Mouse (Mus musculus) E14TG2a.4 (cell line): ENCODE measurements at regions not wholly inside any gene's neighbourhood (a gene's known extent, or its start where the extent isn't known, plus 50 kb on each side); places are given as distances from the start of the nearest gene placed in this dataset.

ENCODE experiments used
- H3K27me3 ChIP-seq: 2 replicates; pipeline ENCODE4 v1.6.1; 2014; ENCODE audit warnings: low read length, control low read depth; ENCODE audit not compliant: insufficient read depth
- H3K36me3 ChIP-seq: 2 replicates; pipeline ENCODE4 v1.6.1; 2014; ENCODE audit warnings: low read length, control low read depth; ENCODE audit not compliant: insufficient read depth
- H3K4me1 ChIP-seq: replicated peaks from 2 replicates; pipeline ENCODE4 v1.6.1; 2014; ENCODE audit warnings: low read depth, low read length, control low read depth
- H3K4me3 ChIP-seq: replicated peaks from 2 replicates; pipeline ENCODE4 v1.5.1; 2014; ENCODE audit warnings: mild to moderate bottlenecking, low read length
- H3K9me3 ChIP-seq: 2 replicates; pipeline ENCODE4 v1.6.1; 2014; ENCODE audit warnings: low read length, control low read depth
- CTCF ChIP-seq: conservative IDR thresholded peaks from 2 replicates; pipeline ENCODE4 v1.5.1; 2014; ENCODE audit warnings: low read length
- NANOG ChIP-seq: IDR thresholded peaks from 2 replicates; pipeline ENCODE4 v1.6.1; 2014; ENCODE audit warnings: borderline replicate concordance, low read length, mixed read lengths
- POU5F1 ChIP-seq: IDR thresholded peaks from 2 replicates; pipeline ENCODE4 v1.6.1; 2014; ENCODE audit warnings: low read length, borderline replicate concordance

DNA sequence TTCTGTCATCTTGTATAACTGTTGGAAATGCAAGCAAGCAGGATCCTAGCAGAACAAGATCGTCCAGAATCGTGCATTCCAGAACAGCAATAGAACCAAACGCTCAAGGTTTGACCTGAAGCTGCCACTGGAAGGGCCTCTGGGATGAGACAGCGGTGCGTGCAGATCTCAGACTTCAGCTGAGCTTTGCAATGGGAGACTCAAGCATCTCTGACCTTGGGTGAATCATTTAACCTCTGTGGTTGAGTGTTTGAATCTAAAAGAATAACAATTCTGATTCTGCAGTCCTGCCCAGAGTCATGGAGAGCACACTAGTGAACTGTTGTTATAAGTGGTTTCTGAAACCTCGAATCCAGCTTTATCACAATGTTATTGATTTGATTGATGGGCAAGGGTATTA lies 159.4 kb upstream of the Lef1 start:
- Histone ChIP-seq H3K27me3 (peaks cover 13% of the 10 kb centered on the region), H3K36me3 (no peaks in the 10 kb centered on the region), H3K9me3 (no peaks in the 10 kb centered on the region), H3K4me3 (no peak overlapping the region), H3K4me1 (peaks cover 12% of the 10 kb centered on the region; the same call in 1 of the 2 replicates)
- no peak for TF ChIP-seq NANOG

DNA sequence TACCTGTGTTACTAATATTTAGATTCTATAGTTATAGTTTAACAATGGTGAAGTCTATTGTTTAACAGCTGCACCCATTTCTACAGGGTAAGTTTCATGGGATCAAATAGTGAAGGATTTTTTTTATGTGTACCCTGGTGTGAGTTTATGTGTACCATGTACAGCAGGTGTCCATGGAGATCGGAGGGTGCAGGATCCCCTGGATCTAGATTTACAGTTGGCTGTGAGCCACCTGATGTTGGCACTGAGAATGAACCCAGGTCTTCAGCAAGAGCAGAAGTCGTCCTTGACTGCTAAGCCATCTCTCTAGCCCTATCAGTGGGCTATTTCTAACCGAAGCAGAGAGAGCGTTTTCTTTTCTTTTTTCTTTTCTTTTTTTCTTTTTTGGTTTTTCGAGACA lies 162.4 kb upstream of the Lef1 start:
- Histone ChIP-seq H3K36me3 (no peaks in the 10 kb centered on the region), H3K9me3 (no peaks in the 10 kb centered on the region), H3K27me3 (peaks cover 34% of the 10 kb centered on the region), H3K4me3 (no peak overlapping the region), H3K4me1 (peaks cover 18% of the 10 kb centered on the region; the same call in 1 of the 2 replicates)
- TF ChIP-seq CTCF (no peak), NANOG (no peak), POU5F1 (no peak)

DNA sequence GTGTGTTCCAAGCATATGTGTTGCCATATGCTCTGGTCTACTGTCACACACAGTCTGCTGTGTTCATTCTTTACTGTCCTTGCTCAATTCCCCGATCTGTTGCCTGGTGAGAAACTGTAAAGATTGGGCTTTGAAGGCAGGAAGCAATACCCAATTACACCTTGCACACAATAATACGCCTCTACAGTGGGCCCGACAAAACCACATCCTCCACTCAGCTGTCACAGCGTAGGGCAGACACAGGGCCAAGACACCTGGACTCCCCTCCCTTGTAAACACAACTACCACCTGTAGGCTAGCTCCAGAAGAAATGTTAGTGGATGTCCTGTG lies 163.0 kb upstream of the Lef1 start:
- no peaks in the 10 kb centered on the region for H3K36me3 ChIP-seq
- peaks cover 18% of the 10 kb centered on the region; the same call in 1 of the 2 replicates for H3K4me1 ChIP-seq
- H3K9me3 ChIP-seq: no peaks in the 10 kb centered on the region
- H3K4me3 ChIP-seq: no peak overlapping the region
- peaks cover 34% of the 10 kb centered on the region for H3K27me3 ChIP-seq
- TF ChIP-seq NANOG: no peak
- TF ChIP-seq CTCF: no peak
- no peak for TF ChIP-seq POU5F1

DNA sequence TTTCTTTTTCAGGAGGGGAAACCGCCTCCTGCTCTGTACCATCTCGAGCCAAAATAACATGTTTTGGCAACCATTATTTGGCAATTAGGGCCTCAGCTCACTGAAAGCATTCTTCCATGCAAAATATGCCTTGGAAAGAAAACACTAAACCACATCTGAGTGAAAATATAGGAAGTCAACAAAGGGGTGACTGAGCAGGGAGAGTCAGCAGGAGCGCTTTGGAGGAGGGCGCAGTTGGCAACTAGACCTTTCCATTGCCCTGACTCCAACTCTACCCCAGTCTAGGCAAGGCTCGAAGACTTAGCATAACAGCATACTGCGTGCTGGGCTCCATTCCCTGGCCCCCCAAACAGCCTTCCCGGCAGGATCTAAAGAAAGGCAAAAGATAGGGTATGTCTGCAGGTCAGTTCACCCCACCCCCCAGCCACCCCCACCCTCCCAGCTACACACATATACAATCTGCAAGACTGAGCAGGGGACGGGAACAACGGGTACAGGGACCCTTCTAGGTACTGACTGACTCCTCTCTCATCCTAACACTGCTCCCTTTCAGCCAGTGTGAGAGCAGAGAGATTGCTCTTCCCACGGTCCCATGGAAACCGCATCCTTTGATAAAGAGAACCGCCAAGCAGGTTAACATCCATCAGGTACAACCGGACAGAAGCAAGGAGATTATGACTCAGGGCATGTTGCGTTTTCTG lies 163.5 kb upstream of the Lef1 start:
- TF ChIP-seq POU5F1 (no peak), CTCF (no peak), NANOG (no peak)
- Histone ChIP-seq H3K36me3 (no peaks in the 10 kb centered on the region), H3K4me3 (peak overlapping the region; percentile 70), H3K27me3 (peaks cover 34% of the 10 kb centered on the region), H3K9me3 (no peaks in the 10 kb centered on the region), H3K4me1 (peaks cover 18% of the 10 kb centered on the region; the same call in 1 of the 2 replicates)

DNA sequence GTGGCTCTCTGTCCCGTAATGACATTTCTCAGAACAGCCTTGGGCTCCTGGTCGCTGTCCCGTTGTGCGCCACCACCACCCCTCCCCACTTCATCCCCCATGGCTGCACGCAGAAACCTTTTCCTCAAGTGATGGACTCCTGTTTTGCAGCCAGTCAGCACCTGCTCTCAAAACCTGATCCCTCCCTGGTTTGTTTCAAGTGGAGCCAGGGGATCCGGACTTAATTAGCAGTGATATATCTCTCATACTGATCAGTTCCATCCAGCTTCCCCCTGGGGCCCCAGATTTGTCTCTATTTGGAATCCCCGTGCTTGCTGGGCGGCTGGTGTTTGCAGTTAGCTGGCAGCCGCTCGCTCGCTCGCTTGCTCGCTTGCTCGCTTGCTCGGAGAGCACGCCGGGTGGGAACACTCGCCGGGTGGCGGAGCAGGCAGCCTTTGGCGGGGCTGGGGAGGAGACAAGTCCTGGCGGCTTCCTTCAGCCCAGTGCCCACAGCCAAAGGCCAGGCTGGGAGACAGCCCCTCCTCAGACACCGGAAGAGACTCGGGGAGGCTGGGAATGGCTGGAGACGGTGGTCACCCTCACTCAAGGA lies 164.3 kb upstream of the Lef1 start:
- peaks cover 34% of the 10 kb centered on the region for H3K27me3 ChIP-seq
- TF ChIP-seq POU5F1: no peak
- no peak for TF ChIP-seq CTCF
- TF ChIP-seq NANOG: no peak
- no peaks in the 10 kb centered on the region for H3K9me3 ChIP-seq
- H3K36me3 ChIP-seq: no peaks in the 10 kb centered on the region
- peaks cover 18% of the 10 kb centered on the region; the same call in 1 of the 2 replicates for H3K4me1 ChIP-seq
- H3K4me3 ChIP-seq: peak overlapping the region; percentile 70

DNA sequence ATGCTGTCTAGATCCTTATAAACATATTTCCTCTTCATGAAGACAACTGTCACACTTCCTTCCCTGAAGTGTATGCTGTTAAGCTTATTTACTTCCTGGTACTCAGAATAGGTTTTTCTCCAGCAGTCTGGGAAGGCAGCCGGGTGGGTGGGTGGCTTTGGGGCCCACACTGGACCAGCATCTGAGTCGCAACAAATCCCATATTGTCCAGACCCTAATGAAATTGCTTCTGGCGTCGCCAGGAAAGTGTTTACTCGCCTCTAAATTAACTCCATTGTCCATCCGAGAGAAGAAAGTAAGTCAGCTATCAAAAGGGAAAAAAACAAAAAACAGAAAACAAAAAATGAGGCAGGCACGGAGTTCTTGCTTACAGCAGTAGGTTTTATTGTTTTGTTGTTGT lies 164.9 kb upstream of the Lef1 start:
- no peak for TF ChIP-seq CTCF
- TF ChIP-seq NANOG: no peak
- no peak for TF ChIP-seq POU5F1
- Histone ChIP-seq H3K27me3 (peaks cover 34% of the 10 kb centered on the region), H3K36me3 (no peaks in the 10 kb centered on the region), H3K4me3 (no peak overlapping the region), H3K4me1 (peaks cover 18% of the 10 kb centered on the region; the same call in 1 of the 2 replicates), H3K9me3 (no peaks in the 10 kb centered on the region)

DNA sequence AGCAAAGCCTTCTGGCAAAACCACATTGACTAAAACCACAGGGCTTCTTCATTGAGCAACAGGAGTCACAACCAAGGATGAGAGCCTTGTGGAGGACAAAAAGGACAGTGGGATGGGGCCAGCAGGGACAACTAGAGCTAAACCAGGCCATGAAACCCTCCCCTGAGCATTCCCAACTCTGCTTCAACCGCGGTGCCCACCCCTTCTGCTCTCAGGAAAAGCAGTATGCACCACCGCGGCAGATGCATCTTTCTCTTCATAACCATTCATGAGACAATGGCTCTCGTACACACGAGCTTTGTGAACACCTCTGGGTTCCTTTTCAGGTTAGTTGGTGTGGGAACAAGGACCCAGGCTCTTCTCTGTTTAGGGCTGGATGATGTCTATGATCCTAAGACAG lies 166.0 kb upstream of the Lef1 start:
- peaks cover 18% of the 10 kb centered on the region; the same call in 1 of the 2 replicates for H3K4me1 ChIP-seq
- no peak for TF ChIP-seq CTCF
- TF ChIP-seq NANOG: no peak
- H3K9me3 ChIP-seq: no peaks in the 10 kb centered on the region
- H3K27me3 ChIP-seq: peaks cover 41% of the 10 kb centered on the region
- no peak overlapping the region for H3K4me3 ChIP-seq
- H3K36me3 ChIP-seq: no peaks in the 10 kb centered on the region

DNA sequence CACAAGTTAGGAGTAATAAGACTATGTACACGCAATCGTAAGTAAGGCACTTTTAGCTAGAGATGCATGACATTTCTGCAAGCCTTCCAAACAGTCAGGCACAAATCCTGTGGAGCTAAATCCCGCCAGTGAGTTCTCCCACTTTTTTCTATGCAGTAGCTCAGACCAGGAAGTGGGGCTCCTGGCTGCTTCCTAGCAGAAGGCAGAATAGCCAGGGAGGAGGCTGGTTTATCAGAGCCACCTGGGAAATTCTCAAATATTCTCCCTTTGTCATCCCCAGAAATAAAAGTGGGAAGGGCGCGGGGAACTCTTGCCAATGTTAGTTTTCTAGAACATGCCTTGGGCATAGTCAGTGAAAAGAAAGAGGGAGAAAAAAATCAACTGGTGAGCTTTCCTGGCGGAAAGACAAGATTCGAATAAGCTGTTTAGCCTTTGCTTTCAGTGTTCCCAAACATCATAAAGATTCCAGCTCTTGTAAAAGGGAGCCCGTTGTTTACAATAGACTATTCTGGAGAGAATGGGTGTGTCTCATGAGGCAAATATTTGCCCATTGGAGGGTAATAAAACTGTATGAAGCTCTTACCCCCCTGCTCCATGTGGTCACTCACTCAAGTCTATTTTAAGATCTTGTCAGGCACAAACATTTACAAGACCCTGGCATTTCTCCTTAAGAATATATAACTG lies 167.2 kb upstream of the Lef1 start:
- Histone ChIP-seq H3K27me3 (peaks cover 44% of the 10 kb centered on the region), H3K9me3 (no peaks in the 10 kb centered on the region), H3K4me1 (peaks cover 18% of the 10 kb centered on the region; the same call in 1 of the 2 replicates), H3K4me3 (no peak overlapping the region), H3K36me3 (no peaks in the 10 kb centered on the region)
- TF ChIP-seq CTCF (no peak), NANOG (no peak), POU5F1 (no peak)
